Mouse (Mus musculus) MEL (cell line): ENCODE data around the gene Dnajc22.

Source experiments
- CHD2 ChIP-seq: IDR thresholded peaks from 2 replicates; pipeline ENCODE4 v1.6.1; 2011; ENCODE audit warnings: low read length, improper control_type of control experiment
- CTCF ChIP-seq, 3 experiments: IDR thresholded peaks in 2 of 3; conservative IDR thresholded peaks in 1 of 3; 2 replicates each; pipeline ENCODE4 v1.5.1; 2011 to 2012; ENCODE audit warnings: low read length in 3 of 3, low read depth in 2 of 3, mild to moderate bottlenecking in 2 of 3, improper control_type of control experiment in 1 of 3, inconsistent platforms in 1 of 3, mixed read lengths in 1 of 3, moderate library complexity in 1 of 3; ENCODE audit not compliant: control insufficient read depth in 1 of 3, insufficient read depth in 1 of 3, poor library complexity in 1 of 3, severe bottlenecking in 1 of 3
- ETS1 ChIP-seq: IDR thresholded peaks from 2 replicates; pipeline ENCODE4 v1.6.1; 2012; ENCODE audit warnings: low read depth, mild to moderate bottlenecking, inconsistent platforms, low read length, improper control_type of control experiment, moderate library complexity
- HCFC1 ChIP-seq: IDR thresholded peaks from 2 replicates; pipeline ENCODE4 v1.6.1; 2012; ENCODE audit warnings: low read depth, mild to moderate bottlenecking, inconsistent platforms, low read length, improper control_type of control experiment, moderate library complexity
- KAT2A ChIP-seq: conservative IDR thresholded peaks from 2 replicates; pipeline ENCODE4 v1.6.1; 2012; ENCODE audit warnings: low read depth, low read length, improper control_type of control experiment, inconsistent platforms
- MAFK ChIP-seq: IDR thresholded peaks from 2 replicates; pipeline ENCODE4 v1.6.1; 2011; ENCODE audit warnings: low read depth, mild to moderate bottlenecking, low read length, improper control_type of control experiment, borderline replicate concordance
- POLR2A ChIP-seq, 2 experiments: IDR thresholded peaks; 2 replicates each; pipeline ENCODE4 v1.6.1; 2011 to 2012; ENCODE audit warnings: low read length in 2 of 2, mild to moderate bottlenecking in 2 of 2, control low read depth in 1 of 2, improper control_type of control experiment in 1 of 2, low read depth in 1 of 2, moderate library complexity in 1 of 2; ENCODE audit not compliant: control insufficient read depth in 1 of 2, insufficient read depth in 1 of 2, poor library complexity in 1 of 2
- RAD21 ChIP-seq: IDR thresholded peaks from 2 replicates; pipeline ENCODE4 v1.6.1; 2011; ENCODE audit warnings: mild to moderate bottlenecking, low read depth, low read length, improper control_type of control experiment
- TCF12 ChIP-seq: IDR thresholded peaks from 2 replicates; pipeline ENCODE4 v1.6.1; 2014; ENCODE audit warnings: low read depth, mild to moderate bottlenecking, inconsistent platforms, low read length, improper control_type of control experiment, moderate library complexity
- UBTF ChIP-seq: IDR thresholded peaks from 2 replicates; pipeline ENCODE4 v1.6.1; 2012; ENCODE audit warnings: low read depth, mild to moderate bottlenecking, inconsistent platforms, low read length, improper control_type of control experiment, moderate library complexity, borderline replicate concordance; ENCODE audit not compliant: insufficient read depth
- USF1 ChIP-seq: IDR thresholded peaks from 2 replicates; pipeline ENCODE4 v1.6.1; 2014; ENCODE audit warnings: low read depth, mild to moderate bottlenecking, inconsistent platforms, low read length, improper control_type of control experiment, moderate library complexity
- USF2 ChIP-seq, 2 experiments: IDR thresholded peaks; 2 replicates each; pipeline ENCODE4 v1.6.1; 2011 to 2012; ENCODE audit warnings: improper control_type of control experiment in 2 of 2, low read length in 2 of 2, borderline replicate concordance in 1 of 2, inconsistent platforms in 1 of 2, low read depth in 1 of 2, mild to moderate bottlenecking in 1 of 2; ENCODE audit not compliant: insufficient read depth in 1 of 2
- ZC3H11A ChIP-seq: IDR thresholded peaks from 2 replicates; pipeline ENCODE4 v1.6.1; 2012; ENCODE audit warnings: low read depth, mild to moderate bottlenecking, inconsistent platforms, low read length, improper control_type of control experiment
- ZKSCAN1 ChIP-seq: IDR thresholded peaks from 2 replicates; pipeline ENCODE4 v1.6.1; 2012; ENCODE audit warnings: low read depth, mild to moderate bottlenecking, inconsistent platforms, low read length, improper control_type of control experiment, moderate library complexity

GRCm38 (mm10) chr15:99093291-99094258 lies 605 bp downstream of the Dnajc22 start:
- peak; percentile 57 to 72 (median 62); a peak in 5 of 6 replicates for TF ChIP-seq CTCF (IDR thresholded peaks at IDR 0.05 in 2 of 3, conservative IDR thresholded peaks at IDR 0.05 in 1 of 3; ENCODE audit: control insufficient read depth in 1 of 3, insufficient read depth in 1 of 3, low read depth in 2 of 3, low read length in 3 of 3, poor library complexity in 1 of 3, severe bottlenecking in 1 of 3)
- no peak for TF ChIP-seq TCF12
- TF ChIP-seq POLR2A (IDR thresholded peaks at IDR 0.05; ENCODE audit: control insufficient read depth in 1 of 2, insufficient read depth in 1 of 2, low read depth in 1 of 2, low read length in 2 of 2, poor library complexity in 1 of 2), result peak in 1 of 2 experiments; percentile 27; a peak in 2 of 4 replicates
- no peak for TF ChIP-seq ETS1
- no peak for TF ChIP-seq ZC3H11A
- TF ChIP-seq CHD2, result no peak
- TF ChIP-seq HCFC1, result no peak
- no peak for TF ChIP-seq KAT2A
- no peak for TF ChIP-seq USF2 (IDR thresholded peaks at IDR 0.05; ENCODE audit: borderline replicate concordance in 1 of 2, insufficient read depth in 1 of 2, low read depth in 1 of 2, low read length in 2 of 2)
- TF ChIP-seq USF1, result no peak
- TF ChIP-seq ZKSCAN1, result peak; percentile 64; the same call in 1 of the 2 replicates
- TF ChIP-seq UBTF, result no peak
- TF ChIP-seq MAFK, result no peak
- peak; percentile 25 for TF ChIP-seq RAD21
